Mouse (Mus musculus): ENCODE measurements around the gene Hecw2. TPM values are rescaled to one million over a fixed set of nuclear protein-coding genes. Genes with fewer than 3 reads are reported as not detected.

Gene Hecw2
- total and polyA plus RNA-seq, 2 experiments from 2014 or later, result 4.6 to 15.4 TPM

DNA sequence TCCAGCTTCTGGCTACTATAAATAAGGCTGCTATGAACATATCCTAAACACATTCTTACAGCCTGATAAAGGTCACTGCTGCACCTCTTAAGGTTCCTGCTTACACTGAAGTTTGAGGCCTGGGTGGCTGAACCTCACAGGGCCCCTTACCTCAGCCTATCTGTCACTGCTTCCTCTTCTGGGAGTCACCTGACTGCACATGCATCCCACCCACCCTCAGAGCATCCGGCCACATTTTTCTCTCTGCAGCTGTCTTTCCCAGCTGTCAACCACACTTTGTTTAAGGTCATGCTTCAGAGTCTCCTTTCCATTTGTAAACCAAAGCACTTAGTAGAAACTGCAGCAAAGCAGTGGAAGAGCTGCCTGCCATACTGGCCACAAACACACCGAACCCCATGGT lies 403.6 kb downstream of the Hecw2 start:
- no peaks in the 10 kb centered on the region for H3K27me3 ChIP-seq (ENCODE audit: insufficient read depth, low read length)
- no peak overlapping the region for H3K9ac ChIP-seq
- no peaks in the 10 kb centered on the region for H3K36me3 ChIP-seq (ENCODE audit: insufficient read depth)
- DNase-seq (no peak), ATAC-seq (no peak)
- WGBS, result 89% methylated on average over 2 of the region's 2 CpGs
- no peak overlapping the region for H3K4me3 ChIP-seq (ENCODE audit: low read depth, low read length)
- H3K9me3 ChIP-seq (ENCODE audit: low read length), result no peaks in the 10 kb centered on the region
- no peaks in the 10 kb centered on the region for H3K4me1 ChIP-seq (ENCODE audit: insufficient read depth)
- no peak for TF ChIP-seq CTCF (IDR thresholded peaks at IDR 0.05; ENCODE audit: low read depth)
- H3K4me2 ChIP-seq (ENCODE audit: low read depth), result no peak overlapping the region
- H3K27ac ChIP-seq (ENCODE audit: low read depth, low read length), result no peak overlapping the region

DNA sequence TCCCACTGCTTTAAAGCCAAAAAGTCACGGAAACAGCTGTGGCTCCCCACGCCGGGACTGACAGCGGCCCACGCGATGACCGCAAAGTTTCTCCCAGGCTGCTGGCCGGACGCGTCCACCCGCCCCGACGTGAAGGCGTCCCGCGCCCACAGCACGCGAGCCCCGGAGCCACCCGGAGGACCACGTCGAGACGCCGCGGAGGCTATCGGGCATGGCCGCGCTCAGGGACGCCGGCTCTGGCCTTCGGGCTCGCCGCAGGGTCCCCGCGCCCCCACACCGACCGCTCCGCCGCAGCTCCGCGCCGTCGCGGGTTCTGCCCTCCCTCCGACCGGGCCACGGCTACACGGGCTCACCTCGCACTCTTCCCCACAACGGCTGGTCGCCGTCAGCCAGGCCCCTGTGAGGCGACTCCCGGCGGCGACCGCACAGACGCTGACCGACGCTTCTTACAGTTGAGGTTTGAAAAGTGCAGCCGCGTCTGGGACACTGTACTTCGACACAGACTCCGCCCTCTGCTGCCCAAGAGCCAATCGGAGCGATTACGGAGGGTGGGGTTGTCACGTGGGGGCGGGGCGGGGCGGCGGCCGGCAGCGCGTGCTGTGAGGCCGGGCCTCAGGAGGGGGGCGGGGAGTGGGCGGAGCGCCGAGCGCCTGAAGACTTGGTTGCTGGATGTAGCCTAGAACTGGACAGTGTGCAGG lies 410.1 kb downstream of the Hecw2 start, which contains the start of gene Stk17b:
Stk17b (minus strand) TSS at position 504 of the 698 bp plus-strand sequence.
- Histone ChIP-seq H3K27ac (ENCODE audit: low read depth, low read length) (no peak within 1 kb of the TSS), H3K27me3 (ENCODE audit: insufficient read depth, low read length) (no peaks in the 10 kb centered on the region), H3K4me2 (ENCODE audit: low read depth) (peak within 1 kb of the TSS; percentile 81), H3K4me1 (ENCODE audit: insufficient read depth) (no peaks in the 10 kb centered on the region), H3K9me3 (ENCODE audit: low read length) (no peaks in the 10 kb centered on the region), H3K4me3 (ENCODE audit: low read depth, low read length) (peak within 1 kb of the TSS; percentile 74), H3K9ac (peak within 1 kb of the TSS; percentile 48), H3K36me3 (ENCODE audit: insufficient read depth) (no peaks in the 10 kb centered on the region)
- peak; percentile 98 for ATAC-seq
- TF ChIP-seq CTCF (IDR thresholded peaks at IDR 0.05; ENCODE audit: low read depth), result no peak
- DNase-seq, result peak; percentile 82
- WGBS, result under 1% methylated on average over 72 of the region's 81 CpGs

DNA sequence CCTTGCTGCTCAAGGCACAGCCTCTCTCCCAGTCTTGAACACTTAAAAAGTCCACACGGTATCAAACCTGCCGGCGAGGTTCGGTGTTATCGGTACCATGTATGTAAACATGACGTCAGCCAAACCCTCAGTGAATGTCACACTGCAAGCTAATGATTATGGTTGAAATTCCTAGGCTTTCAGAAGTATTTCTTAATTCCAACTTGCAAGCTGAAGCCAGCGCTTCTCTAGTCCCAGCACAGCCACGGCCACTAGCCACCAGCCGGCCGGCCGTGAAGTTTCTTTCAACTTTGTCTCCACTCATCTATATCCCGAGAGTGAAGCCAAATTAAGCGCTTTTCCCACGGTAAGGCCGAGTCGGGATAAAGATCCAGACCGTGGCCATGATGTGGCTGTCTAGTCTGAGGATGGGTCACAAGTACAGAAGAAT lies 410.7 kb downstream of the Hecw2 start:
- Histone ChIP-seq H3K27ac (ENCODE audit: low read depth, low read length) (no peak overlapping the region), H3K4me3 (ENCODE audit: low read depth, low read length) (peak overlapping the region; percentile 74), H3K4me2 (ENCODE audit: low read depth) (peak overlapping the region; percentile 81), H3K9ac (peak overlapping the region; percentile 48; the same call in 1 of the 2 replicates), H3K9me3 (ENCODE audit: low read length) (no peaks in the 10 kb centered on the region), H3K27me3 (ENCODE audit: insufficient read depth, low read length) (no peaks in the 10 kb centered on the region), H3K36me3 (ENCODE audit: insufficient read depth) (no peaks in the 10 kb centered on the region), H3K4me1 (ENCODE audit: insufficient read depth) (no peaks in the 10 kb centered on the region)
- DNase-seq (peak; percentile 16), ATAC-seq (peak; percentile 10)
- no peak for TF ChIP-seq CTCF (IDR thresholded peaks at IDR 0.05; ENCODE audit: low read depth)
- WGBS, result 1% methylated on average over 17 of the region's 17 CpGs

DNA sequence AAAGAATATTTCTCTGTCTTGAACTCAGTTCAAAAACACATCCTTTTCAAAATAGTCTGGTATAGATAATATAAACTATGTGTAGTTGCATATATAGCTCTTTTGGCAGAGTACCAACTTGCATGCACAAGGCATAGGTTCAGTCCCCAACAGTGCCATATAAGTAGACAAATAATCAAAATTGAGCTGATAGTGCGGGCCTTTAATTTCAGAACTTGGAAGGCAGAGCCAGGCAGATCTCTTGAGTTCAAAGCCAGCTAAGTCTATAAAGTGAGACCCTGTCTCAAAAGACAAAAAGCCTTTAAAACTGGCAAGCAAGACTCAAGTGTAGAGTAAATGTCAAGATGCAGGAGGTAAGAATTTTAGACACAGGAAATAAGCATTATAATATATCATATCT lies 412.0 kb downstream of the Hecw2 start:
- H3K4me1 ChIP-seq (ENCODE audit: insufficient read depth), result no peaks in the 10 kb centered on the region
- H3K36me3 ChIP-seq (ENCODE audit: insufficient read depth), result no peaks in the 10 kb centered on the region
- DNase-seq (no peak), ATAC-seq (no peak)
- no peaks in the 10 kb centered on the region for H3K27me3 ChIP-seq (ENCODE audit: insufficient read depth, low read length)
- no peak overlapping the region for H3K4me2 ChIP-seq (ENCODE audit: low read depth)
- H3K27ac ChIP-seq (ENCODE audit: low read depth, low read length), result no peak overlapping the region
- no peaks in the 10 kb centered on the region for H3K9me3 ChIP-seq (ENCODE audit: low read length)
- no peak overlapping the region for H3K9ac ChIP-seq
- no peak overlapping the region for H3K4me3 ChIP-seq (ENCODE audit: low read depth, low read length)
- TF ChIP-seq CTCF (IDR thresholded peaks at IDR 0.05; ENCODE audit: low read depth), result no peak
- 98% methylated on average over 1 of the region's 1 CpGs for WGBS

DNA sequence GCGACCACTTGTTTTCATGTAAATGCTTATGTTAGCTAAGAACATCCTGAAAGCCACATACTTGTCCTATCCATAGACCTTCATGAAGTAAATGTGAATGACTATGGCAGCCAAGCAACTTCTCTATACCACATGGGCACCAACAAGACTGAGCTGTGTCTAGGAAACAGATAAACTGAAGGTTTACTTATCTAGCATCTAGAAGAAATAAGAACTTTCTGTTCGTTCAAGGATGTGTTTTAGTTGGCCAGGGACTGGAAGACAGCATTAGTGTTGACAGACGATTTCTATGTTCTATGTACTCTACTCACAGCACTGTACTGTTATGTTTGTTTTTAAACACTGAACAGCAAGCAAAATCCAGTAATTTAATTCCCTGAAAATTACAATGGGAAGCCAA lies 412.9 kb downstream of the Hecw2 start:
- no peak overlapping the region for H3K4me3 ChIP-seq (ENCODE audit: low read depth, low read length)
- no peak for DNase-seq
- WGBS, result 91% methylated on average over 3 of the region's 3 CpGs
- H3K4me2 ChIP-seq (ENCODE audit: low read depth), result no peak overlapping the region
- H3K4me1 ChIP-seq (ENCODE audit: insufficient read depth), result no peaks in the 10 kb centered on the region
- no peak for TF ChIP-seq CTCF (IDR thresholded peaks at IDR 0.05; ENCODE audit: low read depth)
- no peak overlapping the region for H3K9ac ChIP-seq
- no peaks in the 10 kb centered on the region for H3K9me3 ChIP-seq (ENCODE audit: low read length)
- no peaks in the 10 kb centered on the region for H3K36me3 ChIP-seq (ENCODE audit: insufficient read depth)
- H3K27me3 ChIP-seq (ENCODE audit: insufficient read depth, low read length), result no peaks in the 10 kb centered on the region
- no peak for ATAC-seq
- H3K27ac ChIP-seq (ENCODE audit: low read depth, low read length), result no peak overlapping the region

DNA sequence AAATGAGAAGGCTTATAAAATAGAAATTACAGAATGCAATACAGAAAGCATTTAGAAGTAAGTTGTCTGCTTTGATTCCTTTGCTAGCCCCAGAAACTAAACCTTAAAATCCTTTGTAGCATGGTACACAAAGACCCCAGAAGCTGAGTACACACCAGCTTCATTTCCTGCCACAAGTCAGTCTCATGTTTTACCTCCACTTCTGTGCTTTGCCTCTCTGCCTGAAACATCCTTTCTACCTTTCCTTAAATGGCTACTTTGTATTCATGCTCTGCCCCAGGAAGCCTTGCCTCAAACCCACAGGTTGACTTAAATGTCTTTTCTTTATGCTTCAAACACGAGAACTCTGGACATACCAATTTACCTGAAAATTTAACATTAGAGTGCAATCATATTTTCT lies 413.7 kb downstream of the Hecw2 start:
- Histone ChIP-seq H3K4me2 (ENCODE audit: low read depth) (no peak overlapping the region), H3K9ac (no peak overlapping the region), H3K9me3 (ENCODE audit: low read length) (no peaks in the 10 kb centered on the region), H3K4me3 (ENCODE audit: low read depth, low read length) (no peak overlapping the region), H3K27me3 (ENCODE audit: insufficient read depth, low read length) (no peaks in the 10 kb centered on the region), H3K4me1 (ENCODE audit: insufficient read depth) (no peaks in the 10 kb centered on the region), H3K36me3 (ENCODE audit: insufficient read depth) (no peaks in the 10 kb centered on the region), H3K27ac (ENCODE audit: low read depth, low read length) (no peak overlapping the region)
- TF ChIP-seq CTCF (IDR thresholded peaks at IDR 0.05; ENCODE audit: low read depth), result no peak
- ATAC-seq (no peak), DNase-seq (no peak)
- WGBS, result 83% methylated on average over 1 of the region's 1 CpGs

DNA sequence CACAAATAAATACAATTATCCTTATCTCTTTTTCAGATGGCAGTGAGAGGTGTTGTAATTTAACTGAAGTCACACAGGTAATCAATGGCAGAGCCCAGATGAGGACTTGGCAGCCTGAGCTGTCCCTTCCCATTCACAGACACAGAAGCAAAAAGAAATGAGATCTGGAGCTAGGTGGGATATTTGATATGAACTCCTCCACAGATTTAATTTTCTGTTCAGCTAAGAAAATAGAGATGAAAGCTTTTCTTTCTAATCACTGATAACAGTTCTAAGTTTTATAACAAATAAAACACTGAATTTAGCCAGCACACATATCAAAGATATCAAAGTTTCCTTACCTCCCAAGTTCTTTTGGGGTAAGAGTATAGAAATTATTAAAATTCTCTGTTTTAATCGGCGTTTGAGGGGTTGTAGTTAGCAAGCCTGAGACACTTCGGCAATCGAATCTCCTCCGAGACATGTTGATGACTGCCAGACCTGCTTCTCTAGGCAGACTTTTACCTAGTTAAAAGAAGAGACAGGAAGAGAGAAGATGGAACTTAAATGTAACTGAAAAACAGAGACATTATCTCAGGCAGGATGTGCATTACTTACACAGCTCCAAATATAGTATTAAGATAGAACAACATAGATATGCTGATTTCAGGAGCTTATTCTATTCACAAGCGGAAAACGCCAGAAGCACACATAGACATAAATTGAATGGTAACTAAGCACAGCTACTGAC lies 418.6 kb downstream of the Hecw2 start:
- DNase-seq, result no peak
- Histone ChIP-seq H3K9ac (no peak overlapping the region), H3K4me1 (ENCODE audit: insufficient read depth) (no peaks in the 10 kb centered on the region), H3K36me3 (ENCODE audit: insufficient read depth) (no peaks in the 10 kb centered on the region), H3K9me3 (ENCODE audit: low read length) (no peaks in the 10 kb centered on the region), H3K4me3 (ENCODE audit: low read depth, low read length) (no peak overlapping the region), H3K4me2 (ENCODE audit: low read depth) (no peak overlapping the region), H3K27me3 (ENCODE audit: insufficient read depth, low read length) (no peaks in the 10 kb centered on the region), H3K27ac (ENCODE audit: low read depth, low read length) (no peak overlapping the region)
- no peak for ATAC-seq
- no peak for TF ChIP-seq CTCF (IDR thresholded peaks at IDR 0.05; ENCODE audit: low read depth)
- 92% methylated on average over 7 of the region's 7 CpGs for WGBS
